Mouse (Mus musculus): ENCODE results near the gene Olfr1341. TPM values are rescaled to one million over a fixed set of nuclear protein-coding genes. Genes with fewer than 3 reads are reported as not detected.

Olfr1341 gene
- not detected for total RNA-seq (2022)

DNA sequence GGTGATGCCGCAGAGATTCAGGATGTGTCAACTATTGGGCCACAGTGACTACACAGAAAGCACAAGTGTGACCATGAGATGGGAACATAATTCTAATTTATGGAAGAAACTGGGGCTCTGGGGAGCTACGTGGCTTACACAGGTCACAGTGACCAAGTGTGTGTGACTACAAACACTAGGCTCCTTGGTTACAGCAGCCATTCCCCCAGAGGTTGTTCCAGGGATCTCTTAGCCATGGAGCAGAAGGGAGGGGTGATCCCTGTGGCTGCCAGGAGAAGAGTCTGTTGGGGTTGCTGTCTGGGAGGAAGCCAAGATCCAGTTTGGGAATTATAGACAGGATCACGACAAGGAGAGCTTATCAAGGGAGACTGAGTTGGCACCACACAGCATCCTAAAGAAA, at the start of gene Olfr1341:
Gene Olfr1341 (plus strand): TSS at position 301 of the 400 bp plus-strand sequence.
- no peak for DNase-seq (ENCODE audit: low spot score in 2 of 2)

DNA sequence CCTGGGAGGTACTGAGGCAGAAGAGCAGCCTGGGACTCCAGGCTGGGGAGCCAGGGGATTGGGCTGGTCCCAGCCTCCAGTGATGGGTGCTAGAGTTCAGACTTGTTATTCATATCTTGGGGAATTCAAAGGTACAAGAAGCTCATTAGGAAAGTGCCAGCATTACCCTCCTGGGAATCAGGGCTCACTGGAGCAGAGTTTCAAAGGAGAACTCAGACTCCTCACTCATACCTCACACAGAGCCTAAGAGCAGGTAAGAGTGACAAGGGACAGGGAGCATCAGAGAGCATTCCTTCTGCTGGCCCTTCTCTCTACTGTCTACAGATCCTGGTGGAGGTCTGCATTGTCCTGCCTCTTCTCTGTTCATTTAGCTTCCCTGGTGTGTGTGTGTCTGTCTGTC, 44.7 kb upstream of the Olfr1341 start, which contains the start of gene Olfr62:
Gene Olfr62 (plus strand): TSS at position 301 of the 400 bp plus-strand sequence.
- no peak for DNase-seq (ENCODE audit: low spot score in 2 of 2)

DNA sequence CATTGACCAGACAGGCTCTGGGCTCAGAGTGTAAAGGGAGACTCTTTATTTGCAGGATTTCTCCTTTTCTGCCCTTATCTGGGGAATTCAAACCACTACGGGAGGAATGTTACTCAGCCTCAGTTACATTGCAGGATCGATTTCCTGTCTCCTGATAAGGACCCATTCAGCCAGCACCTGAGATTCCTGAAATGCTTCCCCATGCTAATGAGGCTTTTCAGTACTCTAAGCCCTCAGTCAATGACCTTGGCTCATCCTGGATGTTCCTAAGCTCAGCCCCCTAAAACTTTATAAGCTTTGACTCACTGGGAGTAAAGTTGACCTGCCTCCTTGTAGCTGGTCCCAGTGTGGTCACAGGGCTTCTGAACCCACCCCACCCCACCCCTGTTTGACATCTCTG, 16.2 kb upstream of the Olfr1341 start:
- DNase-seq (ENCODE audit: low spot score in 2 of 2) = no peak

DNA sequence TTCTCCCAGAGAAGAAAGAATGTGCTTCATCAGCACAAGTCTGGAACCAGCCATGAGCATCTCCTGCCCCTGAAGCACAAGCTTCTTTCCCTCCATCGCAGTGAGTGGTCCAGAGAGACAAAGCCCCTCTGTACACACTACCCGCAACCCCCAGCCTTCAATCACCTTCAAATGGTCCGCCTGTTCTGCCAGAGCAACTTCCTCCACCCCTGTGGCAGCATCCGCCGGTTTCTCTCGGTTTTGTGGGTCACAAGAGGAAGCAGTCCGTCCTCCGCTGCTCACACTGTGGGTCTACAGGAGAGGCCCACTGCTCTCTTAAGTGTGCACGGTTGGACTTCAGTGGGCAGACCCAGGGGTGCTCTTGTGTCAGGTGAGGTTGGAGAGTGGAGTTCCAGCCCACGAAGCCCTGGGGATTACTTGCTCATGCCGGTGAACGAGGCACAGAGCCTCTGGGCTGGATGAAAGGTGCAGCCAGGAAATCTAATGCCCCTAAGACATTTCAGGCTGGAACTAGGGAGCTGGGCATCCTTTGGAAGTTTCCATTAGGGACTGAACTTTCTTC, 10.8 kb upstream of the Olfr1341 start, which contains the start of gene Olfr1342:
Gene Olfr1342 (minus strand): TSS at position 345 of the 562 bp plus-strand sequence.
- no peak for DNase-seq (ENCODE audit: low spot score in 2 of 2)

DNA sequence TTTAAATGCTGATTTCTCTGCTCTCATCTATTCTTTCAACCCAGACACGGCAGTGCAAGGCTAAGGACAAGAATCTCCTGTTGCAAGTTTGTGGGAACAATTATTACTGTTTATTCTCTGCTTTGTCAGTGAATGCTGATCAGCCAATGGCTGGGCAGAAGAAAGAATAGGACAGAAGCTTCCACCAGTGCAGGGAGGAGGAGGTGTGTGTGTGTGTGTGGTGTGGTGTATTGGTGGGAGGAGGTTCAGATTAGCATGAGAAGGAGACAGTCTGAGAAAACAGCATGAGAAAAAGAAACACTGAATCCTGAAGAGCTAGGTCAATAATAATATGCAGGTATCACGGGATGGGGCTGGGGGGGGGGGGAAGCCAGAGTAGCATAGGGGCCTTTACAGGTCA, 9.5 kb upstream of the Olfr1341 start:
- no peak for DNase-seq (ENCODE audit: low spot score in 2 of 2)

DNA sequence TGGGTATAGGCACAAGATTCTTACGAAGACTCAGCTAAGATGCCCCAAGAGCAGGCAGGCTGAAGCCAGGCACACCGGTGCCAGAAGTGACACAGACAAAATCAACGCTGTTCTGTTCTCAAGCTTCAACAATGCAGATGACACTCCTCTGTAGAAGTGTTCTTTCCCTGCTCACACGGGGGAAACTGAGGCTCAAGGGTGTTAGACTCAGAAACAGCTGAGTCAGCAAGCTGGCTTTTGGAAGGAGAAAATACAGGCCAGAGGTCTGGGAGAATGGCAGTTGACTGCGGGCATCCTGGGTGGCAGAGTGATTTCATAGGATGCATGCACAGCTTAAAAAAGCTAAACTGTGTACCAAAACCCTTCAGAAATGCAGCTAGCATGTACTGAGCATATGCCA, 4.8 kb downstream of the Olfr1341 start:
- no peak for DNase-seq (ENCODE audit: low spot score in 2 of 2)

DNA sequence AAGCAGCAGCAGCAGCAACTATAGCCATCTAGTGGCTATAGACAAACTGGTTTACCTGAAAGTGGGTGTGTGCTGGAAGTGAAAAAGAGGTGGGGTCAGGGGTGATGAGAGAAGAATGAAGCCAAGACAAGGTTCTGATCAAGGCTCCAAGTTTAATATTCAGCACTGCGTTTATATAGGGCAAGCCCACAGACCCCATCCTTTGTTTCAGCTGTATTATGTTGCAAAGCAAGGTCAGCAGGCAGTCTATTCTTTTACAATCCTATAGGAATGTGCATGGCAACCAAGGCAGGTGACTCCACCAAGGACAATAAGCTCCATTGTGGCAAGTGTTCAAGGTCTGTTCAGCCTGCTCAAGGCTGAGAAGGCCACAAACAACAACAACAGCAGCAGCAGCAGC, 8.3 kb downstream of the Olfr1341 start:
- no peak for DNase-seq (ENCODE audit: low spot score in 2 of 2)

DNA sequence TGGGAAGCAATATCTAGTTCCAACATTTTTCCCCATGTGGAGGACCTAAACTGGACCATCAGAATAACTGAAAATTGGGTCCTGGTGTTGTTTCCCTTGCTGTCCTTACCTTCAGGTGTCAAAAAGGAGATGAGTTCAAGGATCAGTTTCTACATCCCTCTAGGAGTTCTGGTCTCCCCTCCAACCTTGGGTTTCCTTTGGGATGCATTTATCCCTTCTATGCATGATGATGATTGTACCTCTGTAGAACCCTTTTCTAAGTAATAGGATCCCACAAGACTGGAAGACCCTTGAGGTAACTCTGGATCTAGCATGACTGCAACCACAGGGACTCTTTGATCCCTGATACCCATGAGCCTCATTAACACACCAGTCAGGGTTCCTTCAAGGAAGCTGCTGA, 16.5 kb downstream of the Olfr1341 start, which contains the start of gene Olfr1340:
Gene Olfr1340 (plus strand): TSS at position 301 of the 400 bp plus-strand sequence.
- no peak for DNase-seq (ENCODE audit: low spot score in 2 of 2)

DNA sequence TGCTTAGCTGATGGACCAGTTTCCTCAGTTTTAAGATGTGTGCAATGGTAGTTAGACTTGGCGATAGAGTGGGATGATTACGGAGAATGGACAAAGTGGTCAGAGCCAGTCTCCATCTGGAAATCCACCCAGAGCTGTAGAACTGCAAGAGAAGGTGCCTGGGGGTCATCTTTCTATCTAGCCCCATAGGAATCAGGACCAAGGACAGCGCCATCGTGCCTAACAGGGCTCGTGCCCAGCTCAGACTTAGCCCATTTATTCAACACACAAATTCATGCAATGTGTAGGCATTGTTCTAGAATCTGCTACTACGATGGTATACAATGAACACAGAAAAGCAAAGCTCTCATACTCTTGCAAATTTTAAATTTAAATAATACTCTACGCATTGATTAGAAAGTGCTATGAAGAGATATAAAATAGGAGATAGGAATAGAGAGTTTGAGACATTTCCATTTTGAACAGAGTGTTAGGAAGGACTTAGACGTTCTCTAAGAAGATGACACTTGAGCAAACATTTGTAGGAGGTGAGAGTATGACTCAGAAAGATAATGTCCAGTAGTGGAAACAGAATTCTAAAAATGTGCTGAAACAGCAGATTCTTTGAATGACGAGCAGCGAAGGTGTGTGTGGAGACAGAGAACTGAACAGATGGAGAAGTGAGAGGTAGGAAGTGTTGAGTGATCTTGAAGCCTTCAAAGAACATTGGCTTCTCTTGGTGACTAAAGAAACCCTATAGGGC, 18.6 kb downstream of the Olfr1341 start:
- no peak for DNase-seq (ENCODE audit: low spot score in 2 of 2)

DNA sequence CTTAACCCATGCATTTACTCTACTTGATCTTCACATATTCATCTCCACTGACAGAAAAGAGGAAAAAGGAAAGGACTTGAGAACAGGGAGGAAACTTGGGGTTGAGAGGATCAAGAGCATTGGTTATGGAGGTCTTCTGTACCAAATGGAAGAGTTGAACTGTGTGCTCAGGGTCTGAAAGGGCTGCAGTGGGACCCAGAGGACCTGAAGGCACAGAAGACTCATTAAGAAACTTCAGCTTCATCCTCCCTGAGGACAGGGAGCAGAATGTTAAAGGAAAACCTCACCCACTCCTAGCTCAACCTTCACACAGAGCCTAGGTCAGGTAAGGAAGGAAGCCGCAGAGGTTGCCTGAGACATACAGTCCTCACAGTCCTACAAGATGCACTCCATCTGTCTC, 28.6 kb downstream of the Olfr1341 start, which contains the start of gene Olfr1339:
Gene Olfr1339 (plus strand): TSS at position 301 of the 400 bp plus-strand sequence.
- no peak for DNase-seq (ENCODE audit: low spot score in 2 of 2)

DNA sequence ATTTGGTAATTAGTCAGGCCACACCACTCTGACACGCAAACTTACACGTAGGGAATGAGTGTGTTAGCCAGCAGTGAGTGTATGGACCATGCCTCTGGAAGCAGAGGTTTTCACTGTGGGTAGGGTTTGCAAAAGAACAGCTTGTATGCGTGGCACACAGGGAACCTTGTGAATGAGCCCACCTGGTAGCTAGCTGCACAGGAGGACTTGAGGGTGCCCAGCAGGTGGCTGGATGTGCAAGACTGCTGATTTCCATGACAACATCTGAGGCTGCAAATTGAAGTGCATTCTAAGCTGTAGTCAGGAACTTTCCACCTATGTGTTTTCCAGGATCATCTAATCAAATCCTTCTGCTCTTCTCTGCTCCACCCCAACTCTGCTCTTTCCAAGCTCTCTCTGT, 36.3 kb downstream of the Olfr1341 start:
- DNase-seq (ENCODE audit: low spot score in 2 of 2) = no peak

DNA sequence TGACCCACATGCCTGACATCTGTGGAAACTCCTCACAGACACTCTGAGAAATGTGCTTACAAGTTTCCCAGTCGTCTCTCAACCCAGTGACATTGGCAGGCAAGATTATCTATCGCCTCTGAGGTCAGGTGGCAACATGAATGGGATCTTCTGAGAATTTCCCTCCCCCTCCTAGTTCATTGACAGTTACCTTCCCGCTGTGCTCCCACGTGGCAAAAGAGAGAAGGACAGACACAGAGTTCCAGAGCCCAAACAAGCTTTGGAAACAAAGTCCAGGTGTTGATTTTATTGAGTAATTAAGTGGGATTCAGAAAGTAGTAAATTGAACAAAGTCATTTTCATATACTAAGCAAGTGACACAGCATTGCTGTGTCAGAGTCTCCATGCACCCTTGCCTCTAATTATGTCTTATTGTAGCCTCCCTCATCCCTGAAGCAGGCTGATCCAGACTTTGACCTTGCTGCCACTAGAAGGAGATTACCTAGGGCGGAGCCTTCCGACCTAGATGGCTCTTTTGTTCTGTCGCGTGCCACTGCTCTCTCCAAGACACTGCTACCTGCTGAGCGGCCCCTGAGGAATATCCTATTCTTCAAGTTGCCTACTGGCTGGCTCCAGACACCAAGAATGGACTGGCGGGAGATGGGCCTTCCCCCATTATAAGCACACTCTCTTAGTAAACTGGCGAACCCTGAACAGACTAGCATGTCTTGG, 37.8 kb downstream of the Olfr1341 start:
- DNase-seq (ENCODE audit: low spot score in 2 of 2) = no peak

DNA sequence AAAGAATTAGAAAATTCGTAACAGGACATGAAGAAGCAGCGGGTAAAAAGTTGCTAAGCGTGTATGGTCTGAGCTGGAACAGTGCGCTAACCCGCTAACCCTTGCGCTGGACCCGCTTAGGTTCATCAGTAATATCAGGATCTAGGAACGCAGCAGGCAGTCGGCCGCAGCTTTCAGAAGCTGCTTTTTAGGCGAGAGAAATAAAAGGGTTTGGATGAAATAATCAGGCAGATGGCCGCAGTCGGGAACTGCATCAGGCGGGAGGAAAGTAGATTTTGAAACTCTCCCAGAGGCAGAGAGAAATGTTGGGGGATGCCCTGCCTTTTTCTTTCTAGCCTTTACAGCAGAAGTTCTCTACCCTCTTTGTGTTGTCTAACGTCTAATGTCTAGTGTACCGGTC, 38.6 kb downstream of the Olfr1341 start:
- no peak for DNase-seq (ENCODE audit: low spot score in 2 of 2)

DNA sequence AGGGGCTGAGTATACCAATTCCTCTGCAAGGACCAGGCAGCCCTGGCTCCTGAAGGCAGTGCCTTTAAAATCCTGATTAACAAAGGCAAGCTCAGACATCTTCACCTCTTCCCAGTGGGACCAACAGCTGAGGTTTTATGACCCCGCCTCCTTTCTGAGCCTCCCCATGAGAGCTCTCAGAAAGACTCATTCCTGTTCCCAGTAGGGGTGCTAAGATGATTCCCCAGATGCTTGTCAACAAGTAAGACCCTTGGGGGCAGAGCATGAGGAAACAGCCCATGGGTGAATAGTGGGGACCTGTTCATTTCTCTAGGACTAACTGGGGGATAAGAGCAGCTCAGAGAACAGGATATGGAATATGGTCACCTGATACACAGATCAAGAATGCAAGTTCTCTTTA, 55.3 kb downstream of the Olfr1341 start, which contains the start of gene Olfr1338:
Gene Olfr1338 (minus strand): TSS at position 101 of the 400 bp plus-strand sequence.
- DNase-seq (ENCODE audit: low spot score in 2 of 2) = no peak

Other genes starting within 250 kb of the Olfr1341 start
- under 1 TPM; 0.40 to 0.82 (median 0.59) TPM for gene Mpl, start 246.0 kb upstream of the Olfr1341 start, total RNA-seq (2022)
- 1 to 10 TPM; 6.6 to 9.4 (median 8.3) TPM for gene Tie1, start 213.5 kb upstream of the Olfr1341 start, total RNA-seq (2022)
- not detected for gene 2610528J11Rik, start 176.5 kb upstream of the Olfr1341 start, total RNA-seq (2022)
- 10 to 100 TPM; 10.0 to 14.0 (median 11.1) TPM for gene Tmem125, start 159.5 kb upstream of the Olfr1341 start, total RNA-seq (2022)
- gene Cfap57, start 82.7 kb upstream of the Olfr1341 start, total RNA-seq (2022) = 1 to 10 TPM in 1 of 4 experiments, under 1 TPM in 3; 0.65 to 1.1 (median 0.88) TPM
- 10 to 100 TPM; 48.2 to 60.8 (median 56.0) TPM for gene Ebna1bp2, start 82.7 kb upstream of the Olfr1341 start, total RNA-seq (2022)
- not detected for gene Olfr62, start 44.6 kb upstream of the Olfr1341 start, total RNA-seq (2022)
- gene Olfr1342, start 10.8 kb upstream of the Olfr1341 start, total RNA-seq (2022) = not detected
- not detected for gene Olfr1340, start 16.6 kb downstream of the Olfr1341 start, total RNA-seq (2022)
- gene Olfr1339, start 28.7 kb downstream of the Olfr1341 start, total RNA-seq (2022) = not detected
- not detected for gene Olfr1338, start 55.2 kb downstream of the Olfr1341 start, total RNA-seq (2022)
- gene Olfr1337, start 79.1 kb downstream of the Olfr1341 start, total RNA-seq (2022) = not detected
- gene Olfr1335, start 106.4 kb downstream of the Olfr1341 start, total RNA-seq (2022) = not detected
- gene Olfr1333, start 132.8 kb downstream of the Olfr1341 start, total RNA-seq (2022) = not detected
- gene Olfr1331, start 161.1 kb downstream of the Olfr1341 start, total RNA-seq (2022) = not detected
- not detected for gene Olfr1330, start 185.1 kb downstream of the Olfr1341 start, total RNA-seq (2022)
- gene Olfr1329, start 213.9 kb downstream of the Olfr1341 start, total RNA-seq (2022) = not detected
- gene Olfr1328, start 235.1 kb downstream of the Olfr1341 start, total RNA-seq (2022) = not detected

Data from left cerebral cortex, adult 8-10 months (tissue).